ENCODE assay signal across 8 mouse cellular contexts in genomic region chr9:20694721-20695235, GRCm38 (mm10). TPM values are rescaled to one million over a fixed set of nuclear protein-coding genes. Genes with fewer than 3 reads are reported as not detected.
DNase-seq lines count a peak whose midpoint lies in the region; ATAC-seq and TF ChIP-seq lines count a peak whose summit lies in the region.
"Had no signal": no experiment of that assay in that cellular context is flagged by ENCODE, and none has a peak within 500 bp of the region (broad histone marks: within the 10 kb centered on the region; RNA-seq: fewer than 3 reads in every experiment).

No protein-coding gene starts in this region.

- peak overlapping the region; percentile 74 for H3K27ac ChIP-seq in left cerebral cortex, adult 2 months
- H3K27ac ChIP-seq in forebrain, embryonic 10.5 days: peak overlapping the region; percentile 83
- peak overlapping the region; percentile 75 for H3K27ac ChIP-seq in neural tube, embryonic 15.5 days (replicated peaks)

- no peaks in the 10 kb centered on the region; the same call in 1 of the 2 replicates for H3K9me3 ChIP-seq in forebrain, embryonic 10.5 days
- H3K9me3 ChIP-seq in neural tube, embryonic 15.5 days (replicated peaks): no peaks in the 10 kb centered on the region

- peak overlapping the region; percentile 51 for H3K4me2 ChIP-seq in neural tube, embryonic 15.5 days

- H3K9ac ChIP-seq in neural tube, embryonic 15.5 days (replicated peaks): peak overlapping the region; percentile 20; the same call in 1 of the 2 replicates

- no peak for DNase-seq in left cerebral cortex, adult 2 months (ENCODE audit: extremely low spot score in 1 of 2, low spot score in 2 of 2)
- no peak for DNase-seq in left cerebral cortex, postnatal 4 days
- no peak for DNase-seq in forebrain, embryonic 10.5 days (ENCODE audit: extremely low spot score, low spot score)
- DNase-seq in kidney, postnatal 4 days: peak; percentile 27 to 28
- no peak for DNase-seq in left cerebral cortex, postnatal 36 days (ENCODE audit: low spot score in 2 of 2)
- no peak for DNase-seq in gastrocnemius, postnatal 25 days

- no peak overlapping the region; the same call in 1 of the 2 replicates for H3K4me3 ChIP-seq in left cerebral cortex, adult 2 months
- peak overlapping the region; percentile 48 for H3K4me3 ChIP-seq in forebrain, embryonic 10.5 days
- peak overlapping the region; percentile 23 for H3K4me3 ChIP-seq in neural tube, embryonic 15.5 days (replicated peaks)

- no peak for TF ChIP-seq CTCF in left cerebral cortex, adult 2 months (IDR thresholded peaks at IDR 0.05)

- 0 out of 2 replicates have a peak, but pooled peaks cover 1% of the 10 kb centered on the region for H3K36me3 ChIP-seq in forebrain, embryonic 10.5 days (replicated peaks)
- no peaks in the 10 kb centered on the region for H3K36me3 ChIP-seq in neural tube, embryonic 15.5 days

- H3K4me1 ChIP-seq in forebrain, embryonic 10.5 days: peaks cover 63% of the 10 kb centered on the region
- H3K4me1 ChIP-seq in neural tube, embryonic 15.5 days: peaks cover 36% of the 10 kb centered on the region

- intact Hi-C loops in left cerebral cortex, adult 2 months (cut with DNase I): no loop called here
- intact Hi-C loops in left cerebral cortex, postnatal 4 days (cut with DNase I): no loop called here
- intact Hi-C loops in left cerebral cortex, postnatal 36 days (cut with DNase I): no loop called here

- WGBS in forebrain, embryonic 10.5 days: 3% methylated on average over 25 of the region's 25 CpGs
- WGBS in neural tube, embryonic 15.5 days: 3% methylated on average over 25 of the region's 25 CpGs

- H3K27me3 ChIP-seq in forebrain, embryonic 10.5 days (ENCODE audit: poor library complexity, severe bottlenecking): peaks cover 65% of the 10 kb centered on the region
- no peaks in the 10 kb centered on the region for H3K27me3 ChIP-seq in neural tube, embryonic 15.5 days (replicated peaks)

- ATAC-seq in neural tube, embryonic 15.5 days (ENCODE audit: low FRiP score): peak; percentile 32; the same call in 1 of the 2 replicates

RNA-seq across cellular contexts. Expression of gene Pin1, which starts 42.9 kb away (rescaled TPM):
- 10 to 100 TPM; 40.0 to 41.5 TPM for total RNA-seq in left cerebral cortex, adult 2 months (2021)
- 10 to 100 TPM; 27.0 to 28.4 TPM for total RNA-seq in left cerebral cortex, postnatal 4 days (2021)
- polyA plus RNA-seq in forebrain, embryonic 10.5 days (2016; fragmentation: Nextera tagmentation; extraction: Ambion mirVana): 86.3 and 86.4 TPM in 2 replicates
- polyA plus RNA-seq in neural tube, embryonic 15.5 days (2015; fragmentation: Nextera tagmentation; extraction: Ambion mirVana): 69.6 and 71.6 TPM in 2 replicates
- total RNA-seq in left cerebral cortex, postnatal 36 days (2021): 10 to 100 TPM; 42.4 to 43.8 TPM
- total RNA-seq in gastrocnemius, postnatal 25 days (2021): 10 to 100 TPM; 13.0 to 14.1 TPM

RNA-seq across cellular contexts. Expression of gene Fbxl12, which starts 50.2 kb away (rescaled TPM):
- 10 to 100 TPM; 26.4 to 28.6 TPM for total RNA-seq in left cerebral cortex, adult 2 months (2021)
- total RNA-seq in left cerebral cortex, postnatal 4 days (2021): 10 to 100 TPM; 21.9 to 25.4 TPM
- 18.4 and 19.0 TPM in 2 replicates for polyA plus RNA-seq in forebrain, embryonic 10.5 days (2016; fragmentation: Nextera tagmentation; extraction: Ambion mirVana)
- polyA plus RNA-seq in neural tube, embryonic 15.5 days (2015; fragmentation: Nextera tagmentation; extraction: Ambion mirVana): 13.0 and 20.6 TPM in 2 replicates
- total RNA-seq in left cerebral cortex, postnatal 36 days (2021): 10 to 100 TPM; 15.3 to 27.6 TPM
- 1 to 10 TPM; 4.7 to 5.1 TPM for total RNA-seq in gastrocnemius, postnatal 25 days (2021)

RNA-seq across cellular contexts. Expression of gene Olfm2, which starts 51.4 kb away (rescaled TPM):
- 100 to 1,000 TPM; 152 TPM for total RNA-seq in left cerebral cortex, adult 2 months (2021)
- 100 to 1,000 TPM; 229 to 241 TPM for total RNA-seq in left cerebral cortex, postnatal 4 days (2021)
- 10.4 and 14.0 TPM in 2 replicates for polyA plus RNA-seq in forebrain, embryonic 10.5 days (2016; fragmentation: Nextera tagmentation; extraction: Ambion mirVana)
- polyA plus RNA-seq in neural tube, embryonic 15.5 days (2015; fragmentation: Nextera tagmentation; extraction: Ambion mirVana): 190 and 224 TPM in 2 replicates
- 100 to 1,000 TPM; 160 to 193 TPM for total RNA-seq in left cerebral cortex, postnatal 36 days (2021)
- total RNA-seq in gastrocnemius, postnatal 25 days (2021): under 1 TPM; 0.13 to 0.20 TPM
- total RNA-seq: neutrophil, adult 5-6 weeks had no signal

RNA-seq across cellular contexts. Expression of gene Ubl5, which starts 52.1 kb away (rescaled TPM):
- total RNA-seq in left cerebral cortex, adult 2 months (2021): 100 to 1,000 TPM; 289 to 312 TPM
- 100 to 1,000 TPM; 298 to 308 TPM for total RNA-seq in left cerebral cortex, postnatal 4 days (2021)
- 356 and 383 TPM in 2 replicates for polyA plus RNA-seq in forebrain, embryonic 10.5 days (2016; fragmentation: Nextera tagmentation; extraction: Ambion mirVana)
- 463 and 500 TPM in 2 replicates for polyA plus RNA-seq in neural tube, embryonic 15.5 days (2015; fragmentation: Nextera tagmentation; extraction: Ambion mirVana)
- total RNA-seq in left cerebral cortex, postnatal 36 days (2021): 100 to 1,000 TPM; 289 to 334 TPM
- 100 to 1,000 TPM; 168 to 183 TPM for total RNA-seq in gastrocnemius, postnatal 25 days (2021)

Comparison
In these comparisons a context has a peak if more than half of its experiments do, and no peak if none do; other contexts are left out.
1. DNase-seq: peak in kidney, postnatal 4 days (2 of 2); none in left cerebral cortex, adult 2 months (0 of 2), left cerebral cortex, postnatal 4 days (single experiment), forebrain, embryonic 10.5 days (single experiment), left cerebral cortex, postnatal 36 days (0 of 2) and gastrocnemius, postnatal 25 days (single experiment).
2. RNA of gene Olfm2, which starts 51.4 kb away (total RNA-seq): 229 to 241 TPM in left cerebral cortex, postnatal 4 days, 160 to 193 TPM in left cerebral cortex, postnatal 36 days and 152 TPM in left cerebral cortex, adult 2 months; 0.13 to 0.20 TPM in gastrocnemius, postnatal 25 days; every median in the first group is over 100 times any median in the second.
3. Peak in every context shown above with its lines, with median percentiles within 50 percentile points of each other: H3K27ac ChIP-seq.